Mouse (Mus musculus) kidney, embryonic 14.5 days (tissue): ENCODE data around the gene Exo5. TPM values are rescaled to one million over a fixed set of nuclear protein-coding genes. Genes with fewer than 3 reads are reported as not detected.

Experiments used
- ATAC-seq: fragments of 200-750 bp; cut with Nextera tagmentation; 2 replicates; pipeline ENCODE4 v1.8.0; 2017; ENCODE audit warnings: moderate number of reproducible peaks, mild to moderate bottlenecking, moderate TSS enrichment, moderate library complexity; ENCODE audit not compliant: low FRiP score, low TSS enrichment
- H3K27ac ChIP-seq: fragments of 300-500 bp; sonication (generic); 2 replicates; pipeline ENCODE4 v1.5.1; 2014; ENCODE audit warnings: low read depth, mild to moderate bottlenecking, low read length, moderate library complexity, mixed read lengths
- H3K27me3 ChIP-seq: fragments of 300-500 bp; sonication (generic); 2 replicates; pipeline ENCODE4 v1.6.1; 2014; ENCODE audit warnings: mild to moderate bottlenecking, low read length; ENCODE audit not compliant: control insufficient read depth, insufficient read depth
- H3K36me3 ChIP-seq: fragments of 300-500 bp; sonication (generic); 2 replicates; pipeline ENCODE4 v1.6.1; 2014; ENCODE audit warnings: low read length, mixed read lengths; ENCODE audit not compliant: control insufficient read depth, insufficient read depth
- H3K4me1 ChIP-seq: fragments of 300-500 bp; sonication (generic); 2 replicates; pipeline ENCODE4 v1.6.1; 2014; ENCODE audit warnings: low read length, mixed read lengths; ENCODE audit not compliant: control insufficient read depth, insufficient read depth
- H3K4me2 ChIP-seq: fragments of 300-500 bp; sonication (generic); replicated peaks from 2 replicates; pipeline ENCODE4 v1.6.1; 2014; ENCODE audit warnings: low read depth, mild to moderate bottlenecking, low read length
- H3K4me3 ChIP-seq: fragments of 300-500 bp; sonication (generic); 2 replicates; pipeline ENCODE4 v1.5.1; 2014; ENCODE audit warnings: mild to moderate bottlenecking, low read length
- H3K9ac ChIP-seq: fragments of 300-500 bp; sonication (generic); 2 replicates; pipeline ENCODE4 v1.6.1; 2014; ENCODE audit warnings: low read depth, mild to moderate bottlenecking, low read length, moderate library complexity
- H3K9me3 ChIP-seq: fragments of 300-500 bp; sonication (generic); 2 replicates; pipeline ENCODE4 v1.6.1; 2016; ENCODE audit warnings: low read length; ENCODE audit not compliant: control insufficient read depth
- WGBS: fragments of 180-500 bp; shearing (Covaris S2); extraction: QIAGEN DNeasy Blood & Tissue Kit; methylation state at CpG from one replicate; pipeline ENCODE4 v1.1.7; 2014; 5-methylcytosine and 5-hydroxymethylcytosine counted together
- microRNA-seq: library from miRNA; unstranded; fragments of <30 nt; microRNA quantifications from one replicate; pipeline ENCODE4, GENCODE M21; 2016
- polyA plus RNA-seq: library from polyadenylated mRNA; unstranded; fragments of >200 nt; fragmentation: Nextera tagmentation; extraction: Ambion mirVana; gene quantifications from 2 replicates; pipeline ENCODE4 v1.2.1, GENCODE M21; 2014

Gene Exo5
- polyA plus RNA-seq, 1 experiment from 2014 or later, result 29.0 TPM

GRCm38 (mm10) chr4:120885208-120886120 lies 39.4 kb downstream of the Exo5 start:
- WGBS, result 52% methylated on average over 13 of the region's 13 CpGs
- Histone ChIP-seq H3K27ac (no peak overlapping the region), H3K4me3 (no peak overlapping the region), H3K36me3 (no peaks in the 10 kb centered on the region), H3K4me1 (no peaks in the 10 kb centered on the region), H3K9ac (no peak overlapping the region), H3K9me3 (no peaks in the 10 kb centered on the region), H3K27me3 (no peaks in the 10 kb centered on the region; the same call in 1 of the 2 replicates), H3K4me2 (no peak overlapping the region)
- no peak for ATAC-seq

- no peaks in the 10 kb centered on the region for H3K36me3 ChIP-seq
- H3K27ac ChIP-seq, result no peak overlapping the region
- 41% methylated on average over 5 of the region's 5 CpGs for WGBS
- no peak overlapping the region for H3K4me2 ChIP-seq
- no peaks in the 10 kb centered on the region for H3K9me3 ChIP-seq
- H3K9ac ChIP-seq, result no peak overlapping the region
- ATAC-seq, result no peak
- H3K4me1 ChIP-seq, result no peaks in the 10 kb centered on the region
- no peaks in the 10 kb centered on the region; the same call in 1 of the 2 replicates for H3K27me3 ChIP-seq
- no peak overlapping the region for H3K4me3 ChIP-seq
Measured at GRCm38 (mm10) chr4:120882002-120882625, 42.7 kb downstream of the Exo5 start.

- Histone ChIP-seq H3K4me3 (no peak overlapping the region), H3K9ac (no peak overlapping the region), H3K36me3 (no peaks in the 10 kb centered on the region), H3K9me3 (no peaks in the 10 kb centered on the region), H3K4me2 (no peak overlapping the region), H3K27ac (no peak overlapping the region), H3K4me1 (no peaks in the 10 kb centered on the region), H3K27me3 (no peaks in the 10 kb centered on the region)
- ATAC-seq, result no peak
- WGBS, result 56% methylated on average over 6 of the region's 6 CpGs
Measured at GRCm38 (mm10) chr4:120880731-120881432, 43.9 kb downstream of the Exo5 start.

GRCm38 (mm10) chr4:120879386-120879785 lies 45.4 kb downstream of the Exo5 start:
- Histone ChIP-seq H3K9ac (no peak overlapping the region), H3K4me3 (no peak overlapping the region), H3K27ac (no peak overlapping the region), H3K4me1 (no peaks in the 10 kb centered on the region), H3K4me2 (no peak overlapping the region), H3K27me3 (no peaks in the 10 kb centered on the region), H3K9me3 (no peaks in the 10 kb centered on the region), H3K36me3 (no peaks in the 10 kb centered on the region)
- ATAC-seq, result no peak
- 28% methylated on average over 4 of the region's 4 CpGs for WGBS

- 82% methylated on average over 3 of the region's 3 CpGs for WGBS
- no peak overlapping the region for H3K4me3 ChIP-seq
- H3K36me3 ChIP-seq, result no peaks in the 10 kb centered on the region
- no peaks in the 10 kb centered on the region for H3K27me3 ChIP-seq
- H3K4me2 ChIP-seq, result no peak overlapping the region
- no peak overlapping the region for H3K27ac ChIP-seq
- H3K9me3 ChIP-seq, result no peaks in the 10 kb centered on the region
- ATAC-seq, result no peak
- no peaks in the 10 kb centered on the region for H3K4me1 ChIP-seq
- H3K9ac ChIP-seq, result no peak overlapping the region
Measured at GRCm38 (mm10) chr4:120878728-120879127, 46.1 kb downstream of the Exo5 start.

GRCm38 (mm10) chr4:120875961-120876360 lies 48.9 kb downstream of the Exo5 start:
- no peaks in the 10 kb centered on the region for H3K27me3 ChIP-seq
- no peak overlapping the region for H3K9ac ChIP-seq
- no peak overlapping the region for H3K4me3 ChIP-seq
- WGBS, result 54% methylated on average over 3 of the region's 3 CpGs
- no peak overlapping the region for H3K4me2 ChIP-seq
- no peak for ATAC-seq
- H3K9me3 ChIP-seq, result no peaks in the 10 kb centered on the region
- no peaks in the 10 kb centered on the region for H3K36me3 ChIP-seq
- no peaks in the 10 kb centered on the region for H3K4me1 ChIP-seq
- H3K27ac ChIP-seq, result no peak overlapping the region

Small RNA genes lying within 50 kb of the gene (microRNA-seq; reads per million reads assigned to microRNA genes)
- gene Mir7015, result not detected

Other genes with a start within 250 kb of the Exo5 start
- gene Kcnq4, start 176.4 kb downstream of the Exo5 start, polyA plus RNA-seq, result 0.51 and 0.73 TPM in 2 replicates
- 106 and 133 TPM in 2 replicates for gene Nfyc, start 93.4 kb downstream of the Exo5 start, polyA plus RNA-seq
- gene Rims3, start 70.2 kb downstream of the Exo5 start, polyA plus RNA-seq, result 0.21 and 0.31 TPM in 2 replicates
- 9.0 and 9.9 TPM in 2 replicates for gene Zfp69, start 26.7 kb upstream of the Exo5 start, polyA plus RNA-seq
- 13.5 and 20.2 TPM in 2 replicates for gene Smap2, start 92.2 kb upstream of the Exo5 start, polyA plus RNA-seq
- gene Col9a2, start 114.4 kb upstream of the Exo5 start, polyA plus RNA-seq, result 1.7 and 3.2 TPM in 2 replicates
- gene Zmpste24, start 173.2 kb upstream of the Exo5 start, polyA plus RNA-seq, result 20.6 and 28.5 TPM in 2 replicates
- gene Tmco2, start 184.2 kb upstream of the Exo5 start, polyA plus RNA-seq, result not detected in 2 replicates